In the genomic region with DNA sequence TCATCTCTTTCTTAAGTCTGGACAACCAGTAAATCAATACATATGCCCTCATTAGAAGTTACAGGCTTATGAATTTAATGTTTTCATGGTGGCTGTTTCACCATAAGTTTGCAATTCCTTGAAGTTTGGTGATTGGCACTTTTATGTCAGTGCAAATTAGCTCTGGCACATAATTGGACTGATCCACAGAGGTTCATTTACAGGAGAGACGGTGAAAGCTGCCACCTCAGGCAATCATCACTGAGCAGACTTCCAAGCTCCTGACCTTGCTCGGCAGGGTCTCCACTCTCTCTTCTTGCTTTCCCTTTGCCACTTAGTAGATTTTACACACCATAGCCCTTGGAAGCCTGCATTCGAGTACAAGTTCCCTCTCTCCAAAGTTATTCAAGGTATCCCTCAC, we compare ENCODE assay signal across 20 mouse cellular contexts.
A peak's percentile ranks its signal among the peaks of the same experiment; 100 is the strongest.
DNase-seq lines count a peak whose midpoint lies in the region; ATAC-seq and TF ChIP-seq lines count a peak whose summit lies in the region.
"Had no signal": no experiment of that assay in that cellular context is flagged by ENCODE, and none has a peak within 500 bp of the region (broad histone marks: within the 10 kb centered on the region; RNA-seq: fewer than 3 reads in every experiment).

No protein-coding gene starts in this region.

- no peak for TF ChIP-seq POLR2A in brain, embryonic 14.5 days (IDR thresholded peaks at IDR 0.05; ENCODE audit: borderline replicate concordance, extremely low read depth, insufficient read depth, insufficient read length, poor library complexity, severe bottlenecking)

- 0 out of 2 replicates have a peak, but pooled peaks have one; percentile 39 for ATAC-seq in forebrain, embryonic 11.5 days (replicated peaks; ENCODE audit: low FRiP score)
- ATAC-seq in limb, embryonic 15.5 days (ENCODE audit: insufficient number of reproducible peaks, low FRiP score, low TSS enrichment, low read depth) = no peak
- no peak for ATAC-seq in frontal cortex, adult (ENCODE audit: low TSS enrichment)
- ATAC-seq: forebrain, embryonic 16.5 days; hindbrain, embryonic 16.5 days had no signal

- 49% methylated on average over 3 of the region's 3 CpGs for WGBS in forebrain, embryonic 11.5 days
- WGBS in forebrain, embryonic 10.5 days = 55% methylated on average over 3 of the region's 3 CpGs
- WGBS in limb, embryonic 10.5 days = 11% methylated on average over 3 of the region's 3 CpGs
- WGBS in limb, embryonic 15.5 days = 13% methylated on average over 3 of the region's 3 CpGs
- WGBS in heart, embryonic 10.5 days = 77% methylated on average over 3 of the region's 3 CpGs

- no peak overlapping the region for H3K4me2 ChIP-seq in forebrain, embryonic 11.5 days (ENCODE audit: low read depth, low read length, severe bottlenecking)
- H3K4me2 ChIP-seq in limb, embryonic 15.5 days = no peak overlapping the region
- H3K4me2 ChIP-seq: embryonic facial prominence, embryonic 15.5 days; hindbrain, embryonic 12.5 days had no signal

- no peak overlapping the region for H3K9ac ChIP-seq in forebrain, embryonic 11.5 days (ENCODE audit: low read length)
- no peak overlapping the region for H3K9ac ChIP-seq in limb, embryonic 15.5 days
- H3K9ac ChIP-seq: embryonic facial prominence, embryonic 15.5 days; hindbrain, embryonic 12.5 days had no signal

- no peak for TF ChIP-seq CTCF in brain, embryonic 14.5 days (IDR thresholded peaks at IDR 0.05; ENCODE audit: borderline replicate concordance, extremely low read depth, insufficient read depth, insufficient read length)

- no peak overlapping the region for H3K27ac ChIP-seq in forebrain, embryonic 11.5 days (ENCODE audit: low read depth, low read length)
- H3K27ac ChIP-seq in forebrain, embryonic 10.5 days = no peak overlapping the region
- peak overlapping the region; percentile 27 for H3K27ac ChIP-seq in limb, embryonic 10.5 days
- peak overlapping the region; percentile 11; the same call in 1 of the 2 replicates for H3K27ac ChIP-seq in limb, embryonic 15.5 days
- no peak overlapping the region for H3K27ac ChIP-seq in heart, embryonic 10.5 days
- H3K27ac ChIP-seq: embryonic facial prominence, embryonic 15.5 days; hindbrain, embryonic 12.5 days had no signal

- H3K9me3 ChIP-seq in forebrain, embryonic 11.5 days (ENCODE audit: control insufficient read depth, low read length) = no peaks in the 10 kb centered on the region
- no peaks in the 10 kb centered on the region for H3K9me3 ChIP-seq in forebrain, embryonic 10.5 days
- H3K9me3 ChIP-seq in limb, embryonic 10.5 days (replicated peaks) = no peaks in the 10 kb centered on the region
- H3K9me3 ChIP-seq in limb, embryonic 15.5 days = no peaks in the 10 kb centered on the region
- no peaks in the 10 kb centered on the region for H3K9me3 ChIP-seq in heart, embryonic 10.5 days
- H3K9me3 ChIP-seq: embryonic facial prominence, embryonic 15.5 days; hindbrain, embryonic 12.5 days had no signal

- no peaks in the 10 kb centered on the region for H3K4me1 ChIP-seq in forebrain, embryonic 11.5 days (replicated peaks; ENCODE audit: control insufficient read depth, insufficient read depth, low read length)
- H3K4me1 ChIP-seq in forebrain, embryonic 10.5 days = no peaks in the 10 kb centered on the region; the same call in 1 of the 2 replicates
- peaks cover 20% of the 10 kb centered on the region for H3K4me1 ChIP-seq in limb, embryonic 10.5 days
- peaks cover 15% of the 10 kb centered on the region for H3K4me1 ChIP-seq in limb, embryonic 15.5 days
- H3K4me1 ChIP-seq in heart, embryonic 10.5 days = no peaks in the 10 kb centered on the region
- H3K4me1 ChIP-seq: embryonic facial prominence, embryonic 15.5 days; hindbrain, embryonic 12.5 days had no signal

- H3K4me3 ChIP-seq in forebrain, embryonic 11.5 days (ENCODE audit: low read depth, low read length) = no peak overlapping the region
- no peak overlapping the region for H3K4me3 ChIP-seq in forebrain, embryonic 10.5 days
- H3K4me3 ChIP-seq in limb, embryonic 10.5 days = no peak overlapping the region
- no peak overlapping the region for H3K4me3 ChIP-seq in limb, embryonic 15.5 days
- H3K4me3 ChIP-seq in heart, embryonic 10.5 days = no peak overlapping the region
- H3K4me3 ChIP-seq: embryonic facial prominence, embryonic 15.5 days; hindbrain, embryonic 12.5 days had no signal

- no peaks in the 10 kb centered on the region for H3K36me3 ChIP-seq in forebrain, embryonic 11.5 days (ENCODE audit: control insufficient read depth, insufficient read depth, low read length)
- no peaks in the 10 kb centered on the region for H3K36me3 ChIP-seq in forebrain, embryonic 10.5 days (replicated peaks)
- no peaks in the 10 kb centered on the region for H3K36me3 ChIP-seq in limb, embryonic 10.5 days
- H3K36me3 ChIP-seq in limb, embryonic 15.5 days = no peaks in the 10 kb centered on the region
- no peaks in the 10 kb centered on the region for H3K36me3 ChIP-seq in heart, embryonic 10.5 days
- H3K36me3 ChIP-seq: embryonic facial prominence, embryonic 15.5 days; hindbrain, embryonic 12.5 days had no signal

- no peaks in the 10 kb centered on the region for H3K27me3 ChIP-seq in forebrain, embryonic 11.5 days (ENCODE audit: control insufficient read depth, insufficient read depth, low read length)
- H3K27me3 ChIP-seq in forebrain, embryonic 10.5 days (ENCODE audit: poor library complexity, severe bottlenecking) = no peaks in the 10 kb centered on the region
- H3K27me3 ChIP-seq in limb, embryonic 10.5 days (ENCODE audit: low read depth, poor library complexity, severe bottlenecking) = no peaks in the 10 kb centered on the region
- H3K27me3 ChIP-seq in limb, embryonic 15.5 days = no peaks in the 10 kb centered on the region
- no peaks in the 10 kb centered on the region for H3K27me3 ChIP-seq in heart, embryonic 10.5 days (ENCODE audit: insufficient read depth, poor library complexity, severe bottlenecking)
- H3K27me3 ChIP-seq: embryonic facial prominence, embryonic 15.5 days; hindbrain, embryonic 12.5 days had no signal

- DNase-seq in forebrain, embryonic 11.5 days (ENCODE audit: low spot score) = no peak
- DNase-seq in forebrain, embryonic 10.5 days (ENCODE audit: extremely low spot score, low spot score) = no peak
- peak; percentile 65 for DNase-seq in brain, embryonic 14.5 days (ENCODE audit: low read depth)
- peak; percentile 37 for DNase-seq in limb, embryonic 10.5 days (ENCODE audit: low spot score)
- DNase-seq in heart, embryonic 10.5 days (ENCODE audit: low spot score) = no peak
- DNase-seq: adrenal gland, postnatal 14 days; cerebellum, adult 18-20 months; cerebellum, adult 9-11 months; cerebellum, postnatal 36 days; embryo, embryonic 11 days; gastrocnemius, postnatal 36 days; heart, adult 11 months; heart, postnatal 10 days; heart, postnatal 4 days had no signal

Comparison
In these comparisons a context has a peak if more than half of its experiments do, and no peak if none do; other contexts are left out.
1. DNase-seq: peak in brain, embryonic 14.5 days (single experiment) and limb, embryonic 10.5 days (single experiment); none in forebrain, embryonic 11.5 days (single experiment), forebrain, embryonic 10.5 days (single experiment) and heart, embryonic 10.5 days (single experiment).
2. H3K27ac ChIP-seq: peak in limb, embryonic 10.5 days (single experiment) and limb, embryonic 15.5 days (single experiment); none in forebrain, embryonic 11.5 days (single experiment), forebrain, embryonic 10.5 days (single experiment) and heart, embryonic 10.5 days (single experiment).